Mouse (Mus musculus): ENCODE results near the gene Lyzl6.
A peak's percentile ranks its signal among the peaks of the same experiment; 100 is the strongest.

Gene Lyzl6

GRCm38 (mm10) chr11:103645731-103646130 is 7.0 kb upstream of the Lyzl6 start:
- DNase-seq (ENCODE audit: low read depth, low spot score) = peak; percentile 48

DNA sequence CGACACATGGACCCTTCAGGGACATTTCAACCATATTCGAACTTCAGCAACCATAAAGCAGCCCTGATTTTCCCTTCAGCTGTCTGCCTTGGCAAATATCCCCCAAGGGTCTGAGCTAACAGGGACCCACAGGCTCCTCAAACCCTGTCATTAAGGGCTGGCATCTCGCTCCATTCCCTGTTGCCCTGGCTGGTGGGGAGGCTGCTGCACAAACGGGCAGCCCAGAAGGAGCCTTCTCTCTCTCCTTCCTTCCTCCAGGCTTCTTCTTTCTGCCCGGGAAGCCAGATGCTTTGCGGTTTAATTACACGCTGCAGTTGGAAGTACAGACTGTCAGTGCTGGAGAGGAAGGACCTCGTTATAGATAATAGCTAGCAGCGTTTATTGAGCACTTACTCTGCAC is 4.5 kb upstream of the Lyzl6 start:
- DNase-seq (ENCODE audit: low read depth, low spot score) = no peak

DNA sequence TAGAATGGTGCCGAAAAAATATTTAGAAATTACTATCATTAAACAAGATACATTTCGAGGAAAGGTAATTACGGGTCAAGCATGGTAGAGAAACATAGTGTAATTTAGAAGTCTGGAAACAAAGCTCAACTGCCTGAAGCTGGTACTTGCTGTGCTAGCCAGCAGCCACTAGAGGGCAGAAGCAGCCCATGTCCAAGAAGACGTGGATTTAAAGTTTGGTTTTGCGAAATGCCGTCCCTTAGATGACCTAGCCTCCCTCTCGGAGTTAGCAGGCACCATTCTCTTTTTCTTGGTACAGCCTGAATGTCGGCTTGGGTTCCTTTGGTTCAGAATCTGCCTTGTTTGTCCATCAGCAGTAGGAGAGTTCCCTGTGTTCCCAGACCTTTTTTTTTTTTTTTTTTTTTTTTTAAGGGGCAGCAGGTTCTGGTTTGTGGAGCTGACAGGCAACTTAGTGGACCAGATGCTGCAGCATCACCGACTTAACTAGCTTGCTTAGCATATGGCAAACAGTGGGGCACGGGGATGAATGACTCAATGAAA is 787 bp upstream of the Lyzl6 start:
- peak; percentile 84 for DNase-seq (ENCODE audit: low read depth, low spot score)

DNA sequence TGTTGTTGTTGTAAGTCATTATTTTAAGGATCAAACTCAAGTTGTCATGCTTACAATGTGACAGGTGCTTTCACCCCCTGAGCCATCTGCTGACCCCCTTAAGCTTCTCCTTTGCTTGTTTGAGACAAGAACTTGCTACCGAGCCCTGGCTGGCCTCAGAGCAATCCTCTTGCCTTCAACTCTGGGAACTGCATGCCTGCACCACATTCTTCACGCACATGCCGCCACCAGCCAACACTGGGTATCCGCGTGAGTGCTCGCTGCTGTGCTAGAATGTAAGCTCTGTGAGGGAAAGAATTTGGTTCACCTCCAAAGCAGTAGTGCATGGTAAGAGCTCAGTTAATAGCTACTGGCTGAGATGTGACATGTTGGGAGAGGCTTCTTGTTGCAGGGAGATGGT is 2.4 kb downstream of the Lyzl6 start:
- no peak for DNase-seq (ENCODE audit: low read depth, low spot score)

DNA sequence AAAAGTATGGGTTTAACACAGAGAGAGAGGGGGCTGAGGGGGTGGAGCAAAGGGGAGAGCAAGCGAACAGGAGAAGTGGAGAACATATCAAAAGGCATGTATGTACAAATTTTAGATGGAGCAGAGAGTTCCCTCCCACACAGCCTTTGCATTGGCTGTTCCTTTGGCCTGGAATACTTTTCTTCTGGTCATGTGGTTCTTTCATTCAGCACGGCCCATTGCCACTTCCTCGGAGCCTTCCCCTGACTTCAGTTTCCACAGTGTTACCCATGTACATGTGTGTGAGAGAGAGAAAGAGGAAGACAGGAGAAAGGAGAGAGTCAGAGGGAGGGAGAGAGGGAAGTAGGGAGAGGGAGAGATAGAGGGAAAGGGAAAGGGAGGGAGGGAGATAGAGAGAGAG is 3.2 kb downstream of the Lyzl6 start:
- DNase-seq (ENCODE audit: low read depth, low spot score) = no peak

DNA sequence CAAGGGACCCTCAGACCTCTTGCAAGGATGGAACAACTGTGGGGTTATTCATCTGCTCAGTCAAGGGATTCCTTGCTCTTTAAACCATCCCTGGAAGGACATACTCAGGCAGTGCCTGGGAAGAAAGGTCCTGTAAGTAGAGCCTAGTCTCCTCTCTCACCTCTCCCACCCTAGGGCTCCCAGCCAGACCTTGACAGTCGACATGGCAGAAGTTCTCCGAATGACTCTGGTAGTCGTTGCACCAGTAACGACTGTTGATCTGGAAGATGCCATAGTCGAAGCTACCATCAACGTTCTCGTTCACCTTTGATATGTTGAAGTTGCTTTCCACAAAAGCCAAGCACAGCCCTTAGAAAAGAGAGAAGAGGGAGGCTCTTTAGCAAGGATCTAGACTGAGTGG is 3.9 kb downstream of the Lyzl6 start:
- no peak for DNase-seq (ENCODE audit: low read depth, low spot score)

DNA sequence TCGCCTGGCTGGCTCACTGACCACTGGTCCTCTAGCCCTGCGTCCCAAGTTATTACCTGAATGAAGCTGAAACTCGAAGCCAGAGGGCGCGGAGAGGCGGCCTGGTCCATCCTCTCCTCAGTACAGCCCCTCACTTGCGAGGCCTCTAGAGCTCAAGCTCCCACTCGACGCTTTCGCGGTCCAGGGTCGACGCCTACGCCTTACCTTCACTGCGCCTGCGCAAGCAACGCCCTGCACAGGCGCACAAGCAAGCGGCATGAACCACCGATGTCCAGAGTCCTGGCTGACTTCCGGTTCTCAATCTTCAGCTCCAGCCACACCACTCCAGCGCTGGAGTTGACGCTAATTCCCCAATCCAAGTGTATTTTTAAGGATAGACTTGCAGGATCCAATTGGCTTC is 11.2 kb downstream of the Lyzl6 start:
- no peak for DNase-seq (ENCODE audit: low read depth, low spot score)

GRCm38 (mm10) chr11:103621040-103621439 is 17.6 kb downstream of the Lyzl6 start, which contains the start of gene Gm884:
TSS of gene Gm884 (minus strand) at chr11:103621140.
- DNase-seq (ENCODE audit: low read depth, low spot score) = no peak

DNA sequence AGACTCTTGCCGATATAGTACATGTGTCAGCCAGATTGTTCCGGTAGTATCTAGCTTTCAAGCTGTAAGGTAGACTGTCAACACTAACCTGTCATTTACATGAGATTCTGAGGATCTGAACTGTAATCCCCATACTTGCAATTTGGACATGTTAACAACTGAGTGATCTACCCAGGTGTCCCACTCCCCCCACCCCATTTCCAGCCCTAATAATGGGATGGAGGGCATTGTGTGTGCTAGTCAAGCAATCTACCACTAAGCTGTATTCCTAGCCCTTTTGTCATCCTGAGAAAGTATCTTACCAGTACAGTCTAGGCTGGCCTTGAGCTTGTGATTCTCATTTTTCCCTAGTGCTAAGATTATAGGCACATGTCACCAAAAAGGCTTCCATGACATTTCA is 27.9 kb downstream of the Lyzl6 start:
- DNase-seq (ENCODE audit: low read depth, low spot score) = no peak

DNA sequence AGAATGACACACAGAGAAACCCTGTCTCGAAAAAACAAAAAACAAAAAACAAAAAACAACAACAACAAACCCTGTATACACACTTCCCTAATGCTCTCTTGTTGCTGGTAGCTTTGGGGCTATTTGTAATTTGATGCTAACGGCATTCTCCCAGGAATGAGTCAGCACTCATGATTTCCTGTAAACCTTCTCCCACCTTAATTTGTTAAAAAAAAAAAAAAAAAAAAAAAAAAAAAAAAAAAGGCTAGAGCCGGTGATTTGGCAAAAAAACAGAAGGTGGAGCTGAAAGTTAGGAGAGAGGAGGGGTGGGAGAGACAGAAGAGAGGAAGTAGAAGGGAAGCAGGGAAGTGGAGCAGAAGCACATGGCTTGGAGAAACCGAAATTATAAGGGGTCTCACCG is 32.1 kb downstream of the Lyzl6 start:
- DNase-seq (ENCODE audit: low read depth, low spot score) = no peak
